Mouse (Mus musculus): ENCODE results near the gene Mpdu1. TPM values are rescaled to one million over a fixed set of nuclear protein-coding genes. Genes with fewer than 3 reads are reported as not detected.
A peak's percentile ranks its signal among the peaks of the same experiment; 100 is the strongest.
"Not testable (repeated sequence)": the region's sequence is repeated elsewhere in the genome, so short reads cannot be mapped to it uniquely, and the experiment has no call there.

Gene Mpdu1
- polyA plus RNA-seq, 1 experiment from 2014 or later = 62.6 TPM

DNA sequence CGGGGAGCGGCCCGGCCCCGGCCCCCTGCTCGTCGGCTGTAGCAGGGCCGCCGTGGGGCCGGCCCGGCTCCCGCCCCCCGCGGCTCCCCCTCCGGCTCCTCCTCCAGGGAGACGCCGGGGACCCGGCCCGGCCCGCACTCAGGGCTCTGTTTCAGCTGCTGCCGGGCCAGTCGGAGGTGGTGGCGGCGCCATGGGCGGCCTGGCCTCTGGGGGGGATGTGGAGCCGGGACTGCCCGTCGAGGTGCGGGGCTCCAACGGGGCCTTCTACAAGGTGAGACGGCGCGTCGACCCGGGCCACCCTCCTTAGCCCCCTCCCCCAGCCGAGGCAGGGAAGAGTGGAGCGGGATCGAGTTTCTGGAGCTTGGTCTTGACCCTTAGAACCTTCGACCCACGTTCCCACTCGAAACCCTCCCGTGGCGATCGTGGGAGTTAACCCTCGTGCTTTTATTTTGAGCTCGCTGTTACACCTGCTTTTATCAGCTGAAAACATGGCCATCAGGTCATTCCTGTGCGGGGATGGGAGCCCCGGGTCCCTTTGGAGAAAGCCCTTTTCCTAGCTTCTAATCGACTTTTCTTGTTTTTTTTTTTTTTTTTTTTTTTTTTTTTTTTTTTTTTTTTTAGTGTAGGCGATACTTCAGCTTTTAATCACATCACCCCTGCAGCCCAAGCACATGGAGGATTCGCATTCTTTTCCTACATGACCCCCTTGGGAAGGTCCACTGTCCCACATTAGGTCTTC is 29.1 kb downstream of the Mpdu1 start:
- Histone ChIP-seq H3K4me1 (replicated peaks) (peaks cover 22% of the 10 kb centered on the region), H3K27me3 (no peaks in the 10 kb centered on the region), H3K4me3 (replicated peaks) (peak overlapping the region; percentile 99), H3K36me3 (peaks cover 24% of the 10 kb centered on the region), H3K27ac (peak overlapping the region; percentile 97), H3K4me2 (peak overlapping the region; percentile 83), H3K9ac (replicated peaks) (peak overlapping the region; percentile 99), H3K9me3 (no peaks in the 10 kb centered on the region)
- ATAC-seq (ENCODE audit: insufficient number of reproducible peaks, insufficient read depth, low FRiP score, low TSS enrichment, low read depth) = peak; percentile 18; the same call in 1 of the 2 replicates
- under 1% methylated on average over 36 of the region's 50 CpGs for WGBS

GRCm38 (mm10) chr11:69632284-69633089 is 30.0 kb downstream of the Mpdu1 start, which contains the start of gene Fxr2:
Fxr2 (plus strand) TSS chr11:69632990.
- 1% methylated on average over 45 of the region's 56 CpGs for WGBS
- Histone ChIP-seq H3K4me3 (replicated peaks) (peak within 1 kb of the TSS; percentile 99), H3K4me1 (replicated peaks) (peaks cover 22% of the 10 kb centered on the region), H3K27me3 (no peaks in the 10 kb centered on the region), H3K36me3 (peaks cover 18% of the 10 kb centered on the region), H3K9ac (replicated peaks) (peak within 1 kb of the TSS; percentile 99), H3K9me3 (no peaks in the 10 kb centered on the region), H3K4me2 (peak within 1 kb of the TSS; percentile 83), H3K27ac (peak within 1 kb of the TSS; percentile 97)
- peak; percentile 99 for ATAC-seq (ENCODE audit: insufficient number of reproducible peaks, insufficient read depth, low FRiP score, low TSS enrichment, low read depth)

GRCm38 (mm10) chr11:69629802-69630201 is 32.6 kb downstream of the Mpdu1 start:
- Histone ChIP-seq H3K27me3 (no peaks in the 10 kb centered on the region), H3K27ac (no peak overlapping the region), H3K36me3 (peaks cover 2% of the 10 kb centered on the region; the same call in 1 of the 2 replicates), H3K9ac (replicated peaks) (no peak overlapping the region), H3K9me3 (no peaks in the 10 kb centered on the region), H3K4me1 (replicated peaks) (peaks cover 10% of the 10 kb centered on the region), H3K4me3 (replicated peaks) (no peak overlapping the region), H3K4me2 (no peak overlapping the region)
- no peak for ATAC-seq (ENCODE audit: insufficient number of reproducible peaks, insufficient read depth, low FRiP score, low TSS enrichment, low read depth)
- WGBS = 70% methylated on average over 1 of the region's 1 CpGs

DNA sequence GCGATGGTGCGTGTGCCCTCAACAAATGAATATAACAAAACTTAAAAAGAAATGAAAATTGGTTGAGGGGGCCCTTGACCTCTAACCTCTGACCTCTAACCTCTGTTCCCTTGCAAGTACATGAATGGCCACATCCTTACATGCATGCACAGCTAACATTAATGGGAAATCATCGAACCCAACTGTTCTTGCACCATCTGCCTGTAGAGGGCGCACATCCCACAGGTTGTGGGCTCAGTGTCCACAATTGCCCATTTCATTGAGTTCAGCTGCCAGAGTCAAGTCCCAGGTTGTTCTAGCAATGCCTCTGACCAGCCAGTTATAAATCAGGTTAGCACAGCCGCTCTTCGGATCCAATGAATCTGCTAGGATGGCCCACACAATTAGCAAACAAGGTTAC is 34.2 kb downstream of the Mpdu1 start:
- H3K4me1 ChIP-seq (replicated peaks) = no peaks in the 10 kb centered on the region
- H3K36me3 ChIP-seq = 0 out of 2 replicates have a peak, but pooled peaks cover 3% of the 10 kb centered on the region
- H3K27me3 ChIP-seq = no peaks in the 10 kb centered on the region
- no peaks in the 10 kb centered on the region for H3K9me3 ChIP-seq
- no peak overlapping the region for H3K9ac ChIP-seq (replicated peaks)
- ATAC-seq (ENCODE audit: insufficient number of reproducible peaks, insufficient read depth, low FRiP score, low TSS enrichment, low read depth) = no peak
- no peak overlapping the region for H3K4me2 ChIP-seq
- 39% methylated on average over 6 of the region's 6 CpGs for WGBS
- no peak overlapping the region for H3K27ac ChIP-seq
- no peak overlapping the region for H3K4me3 ChIP-seq (replicated peaks)

GRCm38 (mm10) chr11:69624339-69624738 is 38.1 kb downstream of the Mpdu1 start:
- ATAC-seq (ENCODE audit: insufficient number of reproducible peaks, insufficient read depth, low FRiP score, low TSS enrichment, low read depth) = not testable (repeated sequence)

DNA sequence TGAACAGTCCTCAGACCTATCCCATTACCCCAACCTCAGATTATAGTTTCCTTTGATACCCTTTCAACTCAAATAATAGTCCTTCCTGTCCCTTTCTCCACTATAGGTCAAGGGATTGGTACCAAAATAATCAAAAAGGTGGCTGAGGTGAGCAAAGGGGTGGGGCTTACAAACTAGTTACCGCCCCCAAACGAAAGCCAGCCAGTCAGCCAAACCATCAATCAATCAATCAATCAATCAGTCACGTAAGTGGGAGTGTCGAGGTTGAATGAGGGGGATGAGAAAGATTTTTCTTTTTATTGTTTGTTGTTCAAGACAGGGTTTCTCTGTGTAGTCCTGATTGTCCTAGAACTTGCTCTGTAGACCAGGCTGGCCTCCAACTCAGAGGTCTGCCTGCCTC is 39.4 kb downstream of the Mpdu1 start:
- no peaks in the 10 kb centered on the region for H3K9me3 ChIP-seq
- WGBS = 60% methylated on average over 4 of the region's 4 CpGs
- H3K4me2 ChIP-seq = peak overlapping the region; percentile 81
- no peak for ATAC-seq (ENCODE audit: insufficient number of reproducible peaks, insufficient read depth, low FRiP score, low TSS enrichment, low read depth)
- no peak overlapping the region for H3K9ac ChIP-seq (replicated peaks)
- 0 out of 2 replicates have a peak, but pooled peaks cover 3% of the 10 kb centered on the region for H3K36me3 ChIP-seq
- H3K4me1 ChIP-seq (replicated peaks) = peaks cover 10% of the 10 kb centered on the region
- no peak overlapping the region for H3K27ac ChIP-seq
- no peaks in the 10 kb centered on the region for H3K27me3 ChIP-seq
- peak overlapping the region; percentile 49; the same call in 1 of the 2 replicates for H3K4me3 ChIP-seq (replicated peaks)

More at GRCm38 (mm10) chr11:69624339-69624738, 38.1 kb downstream of the Mpdu1 start:
- H3K4me1 ChIP-seq (replicated peaks); H3K4me2 ChIP-seq; H3K27me3 ChIP-seq; H3K27ac ChIP-seq; H3K4me3 ChIP-seq (replicated peaks); H3K9ac ChIP-seq (replicated peaks); H3K36me3 ChIP-seq; H3K9me3 ChIP-seq: not testable (repeated sequence)
- WGBS = 77% methylated on average over 2 of the region's 2 CpGs

DNA sequence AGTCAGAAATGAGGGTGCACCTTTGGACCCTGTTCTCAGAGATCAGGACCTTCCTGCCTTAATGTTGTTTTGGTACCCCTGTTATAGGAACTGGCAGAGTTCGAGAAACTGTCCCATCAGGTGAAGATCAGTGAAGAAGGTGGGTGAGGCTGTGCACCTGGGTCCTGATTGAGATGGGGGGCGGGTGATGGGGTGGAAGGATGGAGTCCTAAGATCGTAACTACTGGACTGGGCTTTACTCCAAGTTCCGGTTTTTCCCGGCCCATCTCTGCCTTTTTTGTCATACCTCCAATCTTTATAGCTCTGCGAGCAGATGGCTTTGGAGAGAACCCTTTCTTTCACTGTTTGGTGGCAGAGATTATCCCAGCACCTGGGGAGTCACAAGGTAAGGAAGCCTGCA is 40.0 kb downstream of the Mpdu1 start:
- Histone ChIP-seq H3K9ac (replicated peaks) (peak overlapping the region; percentile 82), H3K4me2 (peak overlapping the region; percentile 81), H3K27ac (peak overlapping the region; percentile 32; the same call in 1 of the 2 replicates), H3K4me3 (replicated peaks) (peak overlapping the region; percentile 49), H3K4me1 (replicated peaks) (peaks cover 10% of the 10 kb centered on the region), H3K27me3 (no peaks in the 10 kb centered on the region), H3K36me3 (0 out of 2 replicates have a peak, but pooled peaks cover 3% of the 10 kb centered on the region), H3K9me3 (no peaks in the 10 kb centered on the region)
- ATAC-seq (ENCODE audit: insufficient number of reproducible peaks, insufficient read depth, low FRiP score, low TSS enrichment, low read depth) = no peak
- 42% methylated on average over 6 of the region's 6 CpGs for WGBS

- H3K4me2 ChIP-seq = peak within 1 kb of the TSS; percentile 81
- WGBS = 1% methylated on average over 20 of the region's 20 CpGs
These were observed 40.7 kb downstream of the Mpdu1 start, which contains the start of gene Sat2 for GRCm38 (mm10) chr11:69621571-69622268. Sat2 (plus strand) TSS chr11:69622024.

DNA sequence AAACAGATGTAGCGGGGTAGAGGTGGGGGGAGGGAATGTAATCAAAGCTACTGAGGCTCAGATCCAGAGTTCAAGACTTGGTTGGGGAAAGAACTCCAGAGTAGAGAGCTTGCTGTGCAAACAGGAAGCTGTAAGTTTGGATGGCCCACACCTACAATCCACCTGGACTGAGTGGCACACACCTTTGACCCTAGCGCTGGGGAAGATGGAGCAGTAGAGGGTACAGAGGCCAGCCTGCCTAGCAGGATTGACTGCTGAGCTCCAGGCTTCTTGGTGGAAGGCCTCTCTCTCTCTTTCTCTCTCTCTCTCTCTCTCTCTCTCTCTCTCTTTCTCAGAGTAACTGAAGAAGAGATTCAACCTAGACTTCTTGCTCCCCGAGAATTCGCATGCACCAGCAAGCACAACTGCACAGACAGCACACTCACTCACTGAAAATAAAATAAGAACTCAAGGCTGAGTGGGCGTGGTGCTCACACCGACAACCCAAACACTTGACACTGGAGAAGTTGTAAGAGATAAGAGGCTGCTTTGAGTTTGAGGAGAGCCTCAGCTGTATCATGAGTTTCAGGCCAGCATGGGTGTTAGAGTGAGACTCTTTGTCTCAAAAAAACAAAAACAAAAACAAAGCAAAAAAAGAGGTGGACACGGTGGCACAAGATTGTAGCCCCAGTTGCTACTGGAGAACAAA is 41.9 kb downstream of the Mpdu1 start:
- Histone ChIP-seq H3K27ac (no peak overlapping the region), H3K4me3 (replicated peaks) (no peak overlapping the region), H3K9ac (replicated peaks) (no peak overlapping the region), H3K4me1 (replicated peaks) (peaks cover 10% of the 10 kb centered on the region), H3K36me3 (0 out of 2 replicates have a peak, but pooled peaks cover 3% of the 10 kb centered on the region), H3K4me2 (no peak overlapping the region), H3K9me3 (no peaks in the 10 kb centered on the region), H3K27me3 (0 out of 2 replicates have a peak, but pooled peaks cover 5% of the 10 kb centered on the region)
- WGBS = 86% methylated on average over 7 of the region's 7 CpGs
- no peak for ATAC-seq (ENCODE audit: insufficient number of reproducible peaks, insufficient read depth, low FRiP score, low TSS enrichment, low read depth)

More at GRCm38 (mm10) chr11:69621571-69622268, 40.7 kb downstream of the Mpdu1 start, which contains the start of gene Sat2:
- 0 out of 2 replicates have a peak, but pooled peaks cover 5% of the 10 kb centered on the region for H3K27me3 ChIP-seq
- H3K36me3 ChIP-seq = 0 out of 2 replicates have a peak, but pooled peaks cover 3% of the 10 kb centered on the region
- H3K27ac ChIP-seq = peak within 1 kb of the TSS; percentile 32
- peak within 1 kb of the TSS; percentile 82 for H3K9ac ChIP-seq (replicated peaks)
- peaks cover 10% of the 10 kb centered on the region for H3K4me1 ChIP-seq (replicated peaks)
- H3K9me3 ChIP-seq = no peaks in the 10 kb centered on the region
- peak; percentile 80 for ATAC-seq (ENCODE audit: insufficient number of reproducible peaks, insufficient read depth, low FRiP score, low TSS enrichment, low read depth)
- peak within 1 kb of the TSS; percentile 49 for H3K4me3 ChIP-seq (replicated peaks)

DNA sequence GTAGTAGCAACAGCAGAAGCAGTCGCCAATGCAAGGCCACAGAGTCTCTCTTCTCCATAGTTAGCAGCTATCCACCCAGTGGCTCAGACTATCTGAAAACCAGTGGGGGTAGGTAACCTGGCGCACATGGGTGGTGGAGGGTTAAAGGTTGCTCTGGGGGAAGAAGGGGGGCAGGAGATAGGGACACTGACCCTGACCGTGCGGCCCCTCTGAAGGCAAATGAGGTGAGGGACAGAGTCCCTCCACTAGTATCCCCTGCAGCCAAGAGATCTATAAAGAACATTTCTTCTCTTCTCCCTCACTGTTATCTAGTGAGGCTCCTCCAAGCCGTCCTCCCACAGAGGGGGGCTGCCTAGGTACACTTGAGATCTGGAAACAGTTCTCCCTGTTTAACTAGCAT is 44.6 kb downstream of the Mpdu1 start, which contains the start of gene Shbg:
TSS of gene Shbg (minus strand) at position 101 of the 400 bp plus-strand sequence.
- 64% methylated on average over 5 of the region's 5 CpGs for WGBS
- Histone ChIP-seq H3K4me3 (replicated peaks) (no peak within 1 kb of the TSS), H3K36me3 (no peaks in the 10 kb centered on the region), H3K4me1 (replicated peaks) (peaks cover 14% of the 10 kb centered on the region), H3K4me2 (no peak within 1 kb of the TSS), H3K27ac (no peak within 1 kb of the TSS), H3K9ac (replicated peaks) (peak within 1 kb of the TSS; percentile 34; the same call in 1 of the 2 replicates), H3K27me3 (0 out of 2 replicates have a peak, but pooled peaks cover 5% of the 10 kb centered on the region), H3K9me3 (no peaks in the 10 kb centered on the region)
- no peak for ATAC-seq (ENCODE audit: insufficient number of reproducible peaks, insufficient read depth, low FRiP score, low TSS enrichment, low read depth)
